In genomic region chr7:28982274-28983013, GRCm38 (mm10) we compare ENCODE assay signal across 8 mouse cellular contexts. TPM values are rescaled to one million over a fixed set of nuclear protein-coding genes. Genes with fewer than 3 reads are reported as not detected.
DNase-seq lines count a peak whose midpoint lies in the region; ATAC-seq and TF ChIP-seq lines count a peak whose summit lies in the region.

No protein-coding gene starts in this region.

- H3K4me1 ChIP-seq in MEL (ENCODE audit: control insufficient read depth in 1 of 2, insufficient read depth in 2 of 2, low read length in 2 of 2): peaks cover 0 to 20% of the 10 kb centered on the region in 2 experiments; a peak in 2 of 4 replicates
- H3K4me1 ChIP-seq in heart, adult 2 months (ENCODE audit: control insufficient read depth, insufficient read depth, low read length): peaks cover 5% of the 10 kb centered on the region
- peaks cover 10% of the 10 kb centered on the region for H3K4me1 ChIP-seq in stomach, embryonic 16.5 days (ENCODE audit: control insufficient read depth, insufficient read depth, low read length)

- peak; percentile 49 for ATAC-seq in megakaryocyte-erythroid progenitor cell, adult 5-6 weeks (replicated peaks; ENCODE audit: low FRiP score, low TSS enrichment, poor library complexity, severe bottlenecking)
- peak; percentile 54 for ATAC-seq in stomach, embryonic 16.5 days (ENCODE audit: insufficient read depth, low FRiP score)

- peak overlapping the region; percentile 63 for H3K4me2 ChIP-seq in stomach, embryonic 16.5 days (ENCODE audit: low read depth, low read length)

- H3K27me3 ChIP-seq in MEL (ENCODE audit: control insufficient read depth in 1 of 2, insufficient read depth in 2 of 2, low read length in 2 of 2): no peaks in the 10 kb centered on the region
- no peaks in the 10 kb centered on the region for H3K27me3 ChIP-seq in heart, adult 2 months (ENCODE audit: control insufficient read depth, insufficient read depth, low read length)
- H3K27me3 ChIP-seq in stomach, embryonic 16.5 days (ENCODE audit: control insufficient read depth, insufficient read depth, low read length): no peaks in the 10 kb centered on the region

- 13% methylated on average over 19 of the region's 19 CpGs for WGBS in heart, adult 2 months
- WGBS in stomach, embryonic 16.5 days: 11% methylated on average over 19 of the region's 19 CpGs

- TF ChIP-seq EP300 in MEL (IDR thresholded peaks at IDR 0.05; ENCODE audit: low read depth in 1 of 2, low read length in 2 of 2): no peak; a peak in 1 of 4 replicates
- no peak for TF ChIP-seq EP300 in heart, adult 2 months (IDR thresholded peaks at IDR 0.05; ENCODE audit: insufficient read depth, low read depth, low read length)

- H3K36me3 ChIP-seq in MEL (ENCODE audit: control insufficient read depth in 1 of 2, insufficient read depth in 2 of 2, low read length in 2 of 2): peaks cover 3 to 15% of the 10 kb centered on the region in 2 experiments; a peak in 3 of 4 replicates
- no peaks in the 10 kb centered on the region for H3K36me3 ChIP-seq in heart, adult 2 months (ENCODE audit: control insufficient read depth, insufficient read depth, low read length)
- peaks cover 16% of the 10 kb centered on the region; the same call in 1 of the 2 replicates for H3K36me3 ChIP-seq in stomach, embryonic 16.5 days (ENCODE audit: control insufficient read depth, insufficient read depth, low read length)

- peak; percentile 23 for DNase-seq in adrenal gland, adult 2 months
- DNase-seq in adrenal gland, adult 8-10 months: no peak
- DNase-seq in MEL (ENCODE audit: low read depth, low spot score): peak; percentile 84
- DNase-seq in heart, adult 2 months: peak; percentile 39 to 79
- DNase-seq in kidney, postnatal 4 days: peak; percentile 49 to 70
- DNase-seq in Muller cell, postnatal 12 days (ENCODE audit: inconsistent ontology term): no peak

- peak overlapping the region; percentile 67 to 69 for H3K4me3 ChIP-seq in MEL (ENCODE audit: control insufficient read depth in 1 of 2, insufficient read depth in 1 of 2, low read depth in 2 of 2, low read length in 2 of 2)
- peak overlapping the region; percentile 58 for H3K4me3 ChIP-seq in heart, adult 2 months
- H3K4me3 ChIP-seq in stomach, embryonic 16.5 days (replicated peaks; ENCODE audit: low read length): peak overlapping the region; percentile 81

- TF ChIP-seq CTCF in MEL (IDR thresholded peaks at IDR 0.05 in 2 of 3, conservative IDR thresholded peaks at IDR 0.05 in 1 of 3; ENCODE audit: control insufficient read depth in 1 of 3, insufficient read depth in 1 of 3, low read depth in 2 of 3, low read length in 3 of 3, poor library complexity in 1 of 3, severe bottlenecking in 1 of 3): no peak
- no peak for TF ChIP-seq CTCF in heart, adult 2 months (IDR thresholded peaks at IDR 0.05)

- H3K9me3 ChIP-seq in MEL (replicated peaks; ENCODE audit: insufficient read depth, low read length): no peaks in the 10 kb centered on the region
- H3K9me3 ChIP-seq in stomach, embryonic 16.5 days (replicated peaks; ENCODE audit: control insufficient read depth, low read length): no peaks in the 10 kb centered on the region

- intact Hi-C loops in heart, adult 2 months (cut with DNase I): loop anchor here (5.0 kb wide), 3 partner anchors 195 to 320 kb away; partner anchors contain the start of genes Dpf1, Nfkbib and Sirt2

- H3K79me2 ChIP-seq in MEL (ENCODE audit: control insufficient read depth, insufficient read depth, low read length, poor library complexity): peaks cover 27% of the 10 kb centered on the region
- H3K79me2 ChIP-seq in heart, adult 2 months (replicated peaks; ENCODE audit: control insufficient read depth, insufficient read depth, low read length): no peaks in the 10 kb centered on the region

- no peak; a peak in 1 of 4 replicates for TF ChIP-seq POLR2A in MEL (IDR thresholded peaks at IDR 0.05; ENCODE audit: control insufficient read depth in 1 of 2, insufficient read depth in 1 of 2, low read depth in 1 of 2, low read length in 2 of 2, poor library complexity in 1 of 2)
- TF ChIP-seq POLR2A in heart, adult 2 months (IDR thresholded peaks at IDR 0.05; ENCODE audit: insufficient read depth, low read depth, low read length): no peak

- H3K27ac ChIP-seq in MEL (ENCODE audit: control insufficient read depth, low read depth, low read length): peak overlapping the region; percentile 94
- H3K27ac ChIP-seq in heart, adult 2 months: peak overlapping the region; percentile 89
- H3K27ac ChIP-seq in stomach, embryonic 16.5 days (ENCODE audit: low read length): peak overlapping the region; percentile 92

- peak overlapping the region; percentile 86 for H3K9ac ChIP-seq in MEL (ENCODE audit: control insufficient read depth, low read depth, low read length, poor library complexity, severe bottlenecking)
- H3K9ac ChIP-seq in heart, adult 2 months (ENCODE audit: low read depth, low read length): peak overlapping the region; percentile 61
- H3K9ac ChIP-seq in stomach, embryonic 16.5 days (ENCODE audit: low read length): peak overlapping the region; percentile 78

- no peak for TF ChIP-seq RAD21 in MEL (IDR thresholded peaks at IDR 0.05; ENCODE audit: low read depth, low read length)

TF ChIP-seq in MEL, 35 proteins besides CTCF, POLR2A, EP300 and RAD21:
- TF ChIP-seq ZC3H11A (IDR thresholded peaks at IDR 0.05; ENCODE audit: low read depth, low read length) (no peak; the same call in 1 of the 2 replicates), MAZ (IDR thresholded peaks at IDR 0.05; ENCODE audit: low read depth, low read length) (peak; percentile 49), TCF12 (IDR thresholded peaks at IDR 0.05; ENCODE audit: low read depth, low read length) (peak; percentile 17; the same call in 1 of the 2 replicates), HCFC1 (IDR thresholded peaks at IDR 0.05; ENCODE audit: low read depth, low read length) (no peak), BHLHE40 (IDR thresholded peaks at IDR 0.05; ENCODE audit: borderline replicate concordance, low read depth, low read length) (peak; percentile 48; the same call in 1 of the 2 replicates), MXI1 (IDR thresholded peaks at IDR 0.05; ENCODE audit: low read depth, low read length) (peak; percentile 91), SIN3A (IDR thresholded peaks at IDR 0.05; ENCODE audit: low read length) (peak; percentile 38), MAX (IDR thresholded peaks at IDR 0.05; ENCODE audit: low read length) (peak; percentile 79), ETS1 (IDR thresholded peaks at IDR 0.05; ENCODE audit: low read depth, low read length) (peak; percentile 43; the same call in 1 of the 2 replicates), MYC (IDR thresholded peaks at IDR 0.05; ENCODE audit: low read depth, low read length) (0 out of 2 replicates have a peak, but pooled peaks have one; percentile 61)

RNA-seq across cellular contexts. Expression of gene Map4k1, which starts 0.6 kb away (rescaled TPM):
- 1 to 10 TPM in 1 of 2 experiments, under 1 TPM in 1; 0.37 to 1.3 TPM for total RNA-seq in adrenal gland, adult 2 months (2021)
- polyA plus RNA-seq in adrenal gland, adult 2 months (2012; rRNA removed): 2.2 TPM in 2 replicates
- total RNA-seq in adrenal gland, adult 8-10 months (2022): 1 to 10 TPM; 1.4 to 3.9 (median 1.8) TPM
- total RNA-seq in MEL (2012; rRNA removed): 17.3 and 19.3 TPM in 2 replicates
- 10 to 100 TPM in 1 of 2 experiments, not detected in 1; 50.8 TPM for polyA plus RNA-seq in MEL (2012; ENCODE audit: insufficient read depth in 1 of 2, insufficient read length in 2 of 2, low read depth in 1 of 2, low replicate concordance in 2 of 2, missing spikeins in 1 of 2)
- total RNA-seq in heart, adult 2 months (2021): 1 to 10 TPM in 1 of 2 experiments, under 1 TPM in 1; 0.91 to 1.1 TPM
- 2.7 and 3.4 TPM in 2 replicates for polyA plus RNA-seq in heart, adult 2 months (2012; rRNA removed)
- 64.1 and 76.8 TPM in 2 replicates for total RNA-seq in megakaryocyte-erythroid progenitor cell, adult 5-6 weeks (2014; fragmentation: Nextera tagmentation)
- 42.6 and 47.9 TPM in 2 replicates for total RNA-seq in megakaryocyte-erythroid progenitor cell, adult 5-6 weeks (2017)
- polyA plus RNA-seq in stomach, embryonic 16.5 days (2015; fragmentation: Nextera tagmentation; extraction: Ambion mirVana): 7.9 and 8.4 TPM in 2 replicates

RNA-seq across cellular contexts. Expression of gene Eif3k, which starts 0.8 kb away (rescaled TPM):
- total RNA-seq in adrenal gland, adult 2 months (2021): 100 to 1,000 TPM; 259 to 280 TPM
- polyA plus RNA-seq in adrenal gland, adult 2 months (2012; rRNA removed): 118 and 138 TPM in 2 replicates
- total RNA-seq in adrenal gland, adult 8-10 months (2022): 100 to 1,000 TPM; 232 to 255 (median 240) TPM
- total RNA-seq in MEL (2012; rRNA removed): 525 and 545 TPM in 2 replicates
- 100 to 1,000 TPM in 1 of 2 experiments, not detected in 1; 671 TPM for polyA plus RNA-seq in MEL (2012; ENCODE audit: insufficient read depth in 1 of 2, insufficient read length in 2 of 2, low read depth in 1 of 2, low replicate concordance in 2 of 2, missing spikeins in 1 of 2)
- 100 to 1,000 TPM; 156 to 177 TPM for total RNA-seq in heart, adult 2 months (2021)
- polyA plus RNA-seq in heart, adult 2 months (2012; rRNA removed): 221 and 283 TPM in 2 replicates
- total RNA-seq in megakaryocyte-erythroid progenitor cell, adult 5-6 weeks (2014; fragmentation: Nextera tagmentation): 499 and 586 TPM in 2 replicates
- 360 and 454 TPM in 2 replicates for total RNA-seq in megakaryocyte-erythroid progenitor cell, adult 5-6 weeks (2017)
- 339 and 345 TPM in 2 replicates for polyA plus RNA-seq in stomach, embryonic 16.5 days (2015; fragmentation: Nextera tagmentation; extraction: Ambion mirVana)

RNA-seq across cellular contexts. Expression of gene Actn4, which starts 20.3 kb away (rescaled TPM):
- total RNA-seq in adrenal gland, adult 2 months (2021): 100 to 1,000 TPM; 247 to 264 TPM
- 301 and 316 TPM in 2 replicates for polyA plus RNA-seq in adrenal gland, adult 2 months (2012; rRNA removed)
- total RNA-seq in adrenal gland, adult 8-10 months (2022): 100 to 1,000 TPM; 184 to 285 (median 233) TPM
- 60.5 and 66.3 TPM in 2 replicates for total RNA-seq in MEL (2012; rRNA removed)
- polyA plus RNA-seq in MEL (2012; ENCODE audit: insufficient read depth in 1 of 2, insufficient read length in 2 of 2, low read depth in 1 of 2, low replicate concordance in 2 of 2, missing spikeins in 1 of 2): 100 to 1,000 TPM in 1 of 2 experiments, not detected in 1; 267 TPM
- 10 to 100 TPM; 66.1 to 85.7 TPM for total RNA-seq in heart, adult 2 months (2021)
- 123 and 132 TPM in 2 replicates for polyA plus RNA-seq in heart, adult 2 months (2012; rRNA removed)
- 93.1 and 106 TPM in 2 replicates for total RNA-seq in megakaryocyte-erythroid progenitor cell, adult 5-6 weeks (2014; fragmentation: Nextera tagmentation)
- 41.1 and 51.7 TPM in 2 replicates for total RNA-seq in megakaryocyte-erythroid progenitor cell, adult 5-6 weeks (2017)
- 413 and 449 TPM in 2 replicates for polyA plus RNA-seq in stomach, embryonic 16.5 days (2015; fragmentation: Nextera tagmentation; extraction: Ambion mirVana)

Comparison
In these comparisons a context has a peak if more than half of its experiments do, and no peak if none do; other contexts are left out.
1. DNase-seq: peak in adrenal gland, adult 2 months (single experiment), MEL (single experiment), heart, adult 2 months (2 of 2) and kidney, postnatal 4 days (2 of 2); none in adrenal gland, adult 8-10 months (single experiment) and Muller cell, postnatal 12 days (single experiment).
2. Peak in every context shown above with its lines, with median percentiles within 50 percentile points of each other: H3K27ac ChIP-seq, H3K4me3 ChIP-seq and H3K9ac ChIP-seq.